Mouse (Mus musculus) megakaryocyte, embryonic 14.5 days (primary cell): ENCODE data around the gene Sord.

ENCODE experiments used
- FLI1 ChIP-seq: IDR thresholded peaks from 2 replicates; pipeline ENCODE4 v1.6.1; 2012; ENCODE audit warnings: low read length, inconsistent platforms, mixed read lengths
- GATA1 ChIP-seq: IDR thresholded peaks from 3 replicates; pipeline ENCODE4 v1.6.1; 2012; ENCODE audit warnings: mixed read lengths, low read length, inconsistent platforms, borderline replicate concordance

DNA sequence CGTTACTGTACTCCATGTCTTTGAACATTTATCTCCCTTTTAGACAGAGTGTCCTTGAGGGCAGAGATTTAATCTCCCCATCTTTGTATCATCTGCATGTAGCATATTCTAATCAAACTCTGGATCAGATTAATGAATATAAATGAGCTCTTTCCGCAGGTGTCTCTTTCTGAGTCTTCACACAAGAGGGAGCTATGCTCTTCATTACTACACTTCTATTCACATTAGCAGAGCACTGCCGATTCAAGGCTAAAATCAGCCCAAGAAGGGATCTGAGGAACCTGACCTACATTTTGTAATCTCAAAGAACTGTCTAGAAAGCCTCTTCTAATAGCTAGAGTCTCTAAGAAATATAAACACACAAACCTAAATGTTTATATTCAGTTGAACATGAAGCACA, 75.1 kb downstream of the Sord start:
- no peak for TF ChIP-seq GATA1
- no peak for TF ChIP-seq FLI1
